Mouse (Mus musculus): Measurements from ENCODE around the gene Cox10. TPM values are rescaled to one million over a fixed set of nuclear protein-coding genes. Genes with fewer than 3 reads are reported as not detected.

Gene Cox10
- total and polyA plus RNA-seq, 3 experiments, result 39.9 to 374 (median 52.2) TPM

- Histone ChIP-seq H3K9ac (ENCODE audit: control insufficient read depth, low read depth, low read length, poor library complexity, severe bottlenecking) (no peak overlapping the region), H3K79me2 (ENCODE audit: control insufficient read depth, insufficient read depth, low read length, poor library complexity) (no peaks in the 10 kb centered on the region), H3K27me3 (ENCODE audit: control insufficient read depth in 1 of 2, insufficient read depth in 2 of 2, low read length in 2 of 2) (no peaks in the 10 kb centered on the region), H3K27ac (ENCODE audit: control insufficient read depth, low read depth, low read length) (no peak overlapping the region), H3K4me1 (ENCODE audit: control insufficient read depth in 1 of 2, insufficient read depth in 2 of 2, low read length in 2 of 2) (peaks cover 0 to 3% of the 10 kb centered on the region in 2 experiments; a peak in 1 of 4 replicates), H3K4me3 (ENCODE audit: control insufficient read depth in 1 of 2, insufficient read depth in 1 of 2, low read depth in 2 of 2, low read length in 2 of 2) (no peak overlapping the region), H3K36me3 (ENCODE audit: control insufficient read depth in 1 of 2, insufficient read depth in 2 of 2, low read length in 2 of 2) (peaks cover 2 to 5% of the 10 kb centered on the region in 2 experiments; a peak in 3 of 4 replicates), H3K9me3 (replicated peaks; ENCODE audit: insufficient read depth, low read length) (no peaks in the 10 kb centered on the region)
- no peak for DNase-seq (ENCODE audit: low read depth, low spot score)
- TF ChIP-seq ETS1 (IDR thresholded peaks at IDR 0.05; ENCODE audit: low read depth, low read length) (no peak), POLR2AphosphoS5 (IDR thresholded peaks at IDR 0.05; ENCODE audit: borderline replicate concordance, low read depth, low read length) (no peak), POLR2AphosphoS2 (IDR thresholded peaks at IDR 0.05; ENCODE audit: low read length) (no peak), TBP (IDR thresholded peaks at IDR 0.05; ENCODE audit: low read depth, low read length) (no peak), EP300 (IDR thresholded peaks at IDR 0.05; ENCODE audit: low read depth in 1 of 2, low read length in 2 of 2) (no peak), RAD21 (IDR thresholded peaks at IDR 0.05; ENCODE audit: low read depth, low read length) (no peak), USF2 (IDR thresholded peaks at IDR 0.05; ENCODE audit: borderline replicate concordance in 1 of 2, insufficient read depth in 1 of 2, low read depth in 1 of 2, low read length in 2 of 2) (no peak), GABPA (IDR thresholded peaks at IDR 0.05; ENCODE audit: low read depth, low read length) (no peak)
These were observed 13.3 kb downstream of the Cox10 start for GRCm38 (mm10) chr11:64066001-64066400.

- Histone ChIP-seq H3K27ac (ENCODE audit: control insufficient read depth, low read depth, low read length) (no peak overlapping the region), H3K36me3 (ENCODE audit: control insufficient read depth in 1 of 2, insufficient read depth in 2 of 2, low read length in 2 of 2) (peaks cover 2 to 5% of the 10 kb centered on the region in 2 experiments; a peak in 3 of 4 replicates), H3K9me3 (replicated peaks; ENCODE audit: insufficient read depth, low read length) (no peaks in the 10 kb centered on the region), H3K4me3 (ENCODE audit: control insufficient read depth in 1 of 2, insufficient read depth in 1 of 2, low read depth in 2 of 2, low read length in 2 of 2) (no peak overlapping the region), H3K4me1 (ENCODE audit: control insufficient read depth in 1 of 2, insufficient read depth in 2 of 2, low read length in 2 of 2) (peaks cover 0 to 3% of the 10 kb centered on the region in 2 experiments; a peak in 2 of 4 replicates), H3K79me2 (ENCODE audit: control insufficient read depth, insufficient read depth, low read length, poor library complexity) (peaks cover 2% of the 10 kb centered on the region; the same call in 1 of the 2 replicates), H3K27me3 (ENCODE audit: control insufficient read depth in 1 of 2, insufficient read depth in 2 of 2, low read length in 2 of 2) (no peaks in the 10 kb centered on the region), H3K9ac (ENCODE audit: control insufficient read depth, low read depth, low read length, poor library complexity, severe bottlenecking) (no peak overlapping the region)
- TF ChIP-seq MYB (IDR thresholded peaks at IDR 0.05; ENCODE audit: low read depth, low read length) (no peak), E2F4 (IDR thresholded peaks at IDR 0.05; ENCODE audit: borderline replicate concordance, low read depth, low read length) (no peak), UBTF (IDR thresholded peaks at IDR 0.05; ENCODE audit: borderline replicate concordance, insufficient read depth, low read depth, low read length) (no peak), GABPA (IDR thresholded peaks at IDR 0.05; ENCODE audit: low read depth, low read length) (no peak), ETS1 (IDR thresholded peaks at IDR 0.05; ENCODE audit: low read depth, low read length) (no peak), MYC (IDR thresholded peaks at IDR 0.05; ENCODE audit: low read depth, low read length) (no peak), JUND (IDR thresholded peaks at IDR 0.05; ENCODE audit: low read depth, low read length) (no peak), ZMIZ1 (IDR thresholded peaks at IDR 0.05; ENCODE audit: low read depth, low read length) (no peak), MAFK (IDR thresholded peaks at IDR 0.05; ENCODE audit: borderline replicate concordance, low read depth, low read length) (no peak), HCFC1 (IDR thresholded peaks at IDR 0.05; ENCODE audit: low read depth, low read length) (no peak), CHD2 (IDR thresholded peaks at IDR 0.05; ENCODE audit: low read length) (no peak), ELF1 (IDR thresholded peaks at IDR 0.05; ENCODE audit: low read depth, low read length) (no peak), MXI1 (IDR thresholded peaks at IDR 0.05; ENCODE audit: low read depth, low read length) (no peak), CHD1 (IDR thresholded peaks at IDR 0.05; ENCODE audit: low read depth, low read length) (no peak), TCF12 (IDR thresholded peaks at IDR 0.05; ENCODE audit: low read depth, low read length) (no peak), BHLHE40 (IDR thresholded peaks at IDR 0.05; ENCODE audit: borderline replicate concordance, low read depth, low read length) (no peak), SMC3 (IDR thresholded peaks at IDR 0.05; ENCODE audit: low read depth, low read length) (no peak)
- no peak for DNase-seq (ENCODE audit: low read depth, low spot score)
These were observed 16.1 kb downstream of the Cox10 start for GRCm38 (mm10) chr11:64063130-64063529.
